Mouse (Mus musculus): ENCODE measurements around the gene Tcl1b1. TPM values are rescaled to one million over a fixed set of nuclear protein-coding genes. Genes with fewer than 3 reads are reported as not detected.
"Not testable (repeated sequence)": the region's sequence is repeated elsewhere in the genome, so short reads cannot be mapped to it uniquely, and the experiment has no call there.

Gene Tcl1b1
- polyA plus RNA-seq, 1 experiment from 2014 or later: not detected

DNA sequence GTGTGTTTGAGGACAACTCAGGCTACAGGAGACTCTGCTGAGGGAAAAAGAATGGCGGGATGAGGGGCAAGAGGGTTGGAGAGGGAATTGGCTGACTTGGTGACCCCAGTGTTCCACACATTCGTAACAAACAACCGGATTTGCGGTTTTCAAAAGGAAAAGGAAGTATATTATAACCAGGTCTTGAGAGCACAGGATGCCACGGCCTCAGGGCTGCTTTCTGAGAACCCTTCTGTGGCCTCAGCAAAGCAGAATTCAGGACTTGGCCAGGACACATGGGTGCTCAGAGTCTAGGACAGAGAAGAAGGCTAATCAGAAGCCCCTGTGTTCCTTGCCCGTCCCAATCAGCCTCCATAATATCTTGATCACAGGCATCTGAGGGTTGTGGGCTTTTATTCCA lies 648 bp upstream of the Tcl1b1 start:
- Histone ChIP-seq H3K4me3 (ENCODE audit: control insufficient read depth in 1 of 2, insufficient read depth in 1 of 2, low read depth in 1 of 2, low read length in 2 of 2) (no peak overlapping the region), H3K4me2 (ENCODE audit: low read length) (no peak overlapping the region), H3K27ac (replicated peaks in 1 of 2; ENCODE audit: control insufficient read depth in 1 of 2, insufficient read depth in 1 of 2, low read depth in 2 of 2, low read length in 2 of 2) (no peak overlapping the region), H3K9me3 (ENCODE audit: control insufficient read depth, low read length) (no peaks in the 10 kb centered on the region), H3K27me3 (ENCODE audit: control insufficient read depth, insufficient read depth, low read length) (no peaks in the 10 kb centered on the region), H3K36me3 (ENCODE audit: control insufficient read depth, insufficient read depth, low read length) (no peaks in the 10 kb centered on the region), H3K4me1 (ENCODE audit: control insufficient read depth in 2 of 2, insufficient read depth in 2 of 2, low read length in 2 of 2) (no peaks in the 10 kb centered on the region), H3K9ac (ENCODE audit: low read length) (no peak overlapping the region)
- WGBS: 77% methylated on average over 6 of the region's 6 CpGs
- no peak for ATAC-seq (ENCODE audit: insufficient number of reproducible peaks, insufficient read depth, low FRiP score, low read depth)

GRCm38 (mm10) chr12:105166734-105167133 lies 7.2 kb downstream of the Tcl1b1 start:
- Histone ChIP-seq H3K9ac (ENCODE audit: low read length) (no peak overlapping the region), H3K27ac (replicated peaks in 1 of 2; ENCODE audit: control insufficient read depth in 1 of 2, insufficient read depth in 1 of 2, low read depth in 2 of 2, low read length in 2 of 2) (no peak overlapping the region), H3K4me2 (ENCODE audit: low read length) (no peak overlapping the region), H3K4me3 (ENCODE audit: control insufficient read depth in 1 of 2, insufficient read depth in 1 of 2, low read depth in 1 of 2, low read length in 2 of 2) (no peak overlapping the region), H3K36me3 (ENCODE audit: control insufficient read depth, insufficient read depth, low read length) (no peaks in the 10 kb centered on the region), H3K9me3 (ENCODE audit: control insufficient read depth, low read length) (no peaks in the 10 kb centered on the region), H3K4me1 (ENCODE audit: control insufficient read depth in 2 of 2, insufficient read depth in 2 of 2, low read length in 2 of 2) (no peaks in the 10 kb centered on the region), H3K27me3 (ENCODE audit: control insufficient read depth, insufficient read depth, low read length) (no peaks in the 10 kb centered on the region)
- no peak for ATAC-seq (ENCODE audit: insufficient number of reproducible peaks, insufficient read depth, low FRiP score, low read depth)
- 51% methylated on average over 3 of the region's 3 CpGs for WGBS

DNA sequence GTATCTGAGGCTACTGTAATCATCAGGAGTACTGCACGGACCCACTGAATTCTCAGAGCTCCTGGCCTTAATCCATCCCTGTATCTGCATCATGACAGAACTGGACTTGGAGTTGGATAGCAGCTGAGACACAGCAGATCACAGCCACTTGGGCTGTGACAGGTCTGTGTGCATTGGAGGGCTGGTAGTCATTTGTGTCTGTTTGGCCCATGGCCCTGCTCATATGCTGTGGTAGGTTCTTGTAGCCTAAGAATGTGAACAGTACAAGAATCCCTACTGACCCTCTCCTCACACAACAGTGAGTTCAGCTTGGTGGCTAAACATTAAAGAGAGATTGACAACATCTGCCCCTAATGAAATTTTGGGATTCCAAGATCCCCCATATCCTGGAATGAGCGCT lies 13.9 kb downstream of the Tcl1b1 start:
- ATAC-seq (ENCODE audit: insufficient number of reproducible peaks, insufficient read depth, low FRiP score, low read depth): no peak
- H3K4me2 ChIP-seq (ENCODE audit: low read length): no peak overlapping the region
- no peaks in the 10 kb centered on the region for H3K36me3 ChIP-seq (ENCODE audit: control insufficient read depth, insufficient read depth, low read length)
- H3K9ac ChIP-seq (ENCODE audit: low read length): no peak overlapping the region
- H3K9me3 ChIP-seq (ENCODE audit: control insufficient read depth, low read length): no peaks in the 10 kb centered on the region
- no peak overlapping the region for H3K4me3 ChIP-seq (ENCODE audit: control insufficient read depth in 1 of 2, insufficient read depth in 1 of 2, low read depth in 1 of 2, low read length in 2 of 2)
- no peak overlapping the region for H3K27ac ChIP-seq (replicated peaks in 1 of 2; ENCODE audit: control insufficient read depth in 1 of 2, insufficient read depth in 1 of 2, low read depth in 2 of 2, low read length in 2 of 2)
- no peaks in the 10 kb centered on the region for H3K4me1 ChIP-seq (ENCODE audit: control insufficient read depth in 2 of 2, insufficient read depth in 2 of 2, low read length in 2 of 2)
- WGBS: 62% methylated on average over 2 of the region's 2 CpGs
- no peaks in the 10 kb centered on the region for H3K27me3 ChIP-seq (ENCODE audit: control insufficient read depth, insufficient read depth, low read length)

- not testable (repeated sequence) for H3K4me2 ChIP-seq (ENCODE audit: low read length); H3K27ac ChIP-seq (replicated peaks in 1 of 2; ENCODE audit: control insufficient read depth in 1 of 2, insufficient read depth in 1 of 2, low read depth in 2 of 2, low read length in 2 of 2); H3K9ac ChIP-seq (ENCODE audit: low read length); H3K4me3 ChIP-seq (ENCODE audit: control insufficient read depth in 1 of 2, insufficient read depth in 1 of 2, low read depth in 1 of 2, low read length in 2 of 2); H3K4me1 ChIP-seq (ENCODE audit: control insufficient read depth in 2 of 2, insufficient read depth in 2 of 2, low read length in 2 of 2); H3K9me3 ChIP-seq (ENCODE audit: control insufficient read depth, low read length); H3K27me3 ChIP-seq (ENCODE audit: control insufficient read depth, insufficient read depth, low read length); H3K36me3 ChIP-seq (ENCODE audit: control insufficient read depth, insufficient read depth, low read length); ATAC-seq (ENCODE audit: insufficient number of reproducible peaks, insufficient read depth, low FRiP score, low read depth)
- WGBS: 32% methylated on average over 2 of the region's 2 CpGs
These were observed 14.8 kb downstream of the Tcl1b1 start for GRCm38 (mm10) chr12:105174318-105174717.

GRCm38 (mm10) chr12:105176044-105176443 lies 16.6 kb downstream of the Tcl1b1 start, which contains the start of gene Tcl1b5:
Gene Tcl1b5, plus strand, starts transcription at chr12:105176344.
- ATAC-seq (ENCODE audit: insufficient number of reproducible peaks, insufficient read depth, low FRiP score, low read depth); H3K4me1 ChIP-seq (ENCODE audit: control insufficient read depth in 2 of 2, insufficient read depth in 2 of 2, low read length in 2 of 2); H3K9me3 ChIP-seq (ENCODE audit: control insufficient read depth, low read length); H3K9ac ChIP-seq (ENCODE audit: low read length); H3K4me2 ChIP-seq (ENCODE audit: low read length); H3K27me3 ChIP-seq (ENCODE audit: control insufficient read depth, insufficient read depth, low read length); H3K36me3 ChIP-seq (ENCODE audit: control insufficient read depth, insufficient read depth, low read length); H3K4me3 ChIP-seq (ENCODE audit: control insufficient read depth in 1 of 2, insufficient read depth in 1 of 2, low read depth in 1 of 2, low read length in 2 of 2); H3K27ac ChIP-seq (replicated peaks in 1 of 2; ENCODE audit: control insufficient read depth in 1 of 2, insufficient read depth in 1 of 2, low read depth in 2 of 2, low read length in 2 of 2): not testable (repeated sequence)
- 64% methylated on average over 3 of the region's 3 CpGs for WGBS

GRCm38 (mm10) chr12:105181040-105181644 lies 21.7 kb downstream of the Tcl1b1 start:
- WGBS: 73% methylated on average over 4 of the region's 4 CpGs
- not testable (repeated sequence) for H3K4me2 ChIP-seq (ENCODE audit: low read length); H3K9ac ChIP-seq (ENCODE audit: low read length); H3K27me3 ChIP-seq (ENCODE audit: control insufficient read depth, insufficient read depth, low read length); H3K36me3 ChIP-seq (ENCODE audit: control insufficient read depth, insufficient read depth, low read length); H3K4me3 ChIP-seq (ENCODE audit: control insufficient read depth in 1 of 2, insufficient read depth in 1 of 2, low read depth in 1 of 2, low read length in 2 of 2); H3K9me3 ChIP-seq (ENCODE audit: control insufficient read depth, low read length); ATAC-seq (ENCODE audit: insufficient number of reproducible peaks, insufficient read depth, low FRiP score, low read depth); H3K27ac ChIP-seq (replicated peaks in 1 of 2; ENCODE audit: control insufficient read depth in 1 of 2, insufficient read depth in 1 of 2, low read depth in 2 of 2, low read length in 2 of 2); H3K4me1 ChIP-seq (ENCODE audit: control insufficient read depth in 2 of 2, insufficient read depth in 2 of 2, low read length in 2 of 2)

GRCm38 (mm10) chr12:105188980-105189379 lies 29.5 kb downstream of the Tcl1b1 start:
- not testable (repeated sequence) for H3K4me1 ChIP-seq (ENCODE audit: control insufficient read depth in 2 of 2, insufficient read depth in 2 of 2, low read length in 2 of 2); H3K36me3 ChIP-seq (ENCODE audit: control insufficient read depth, insufficient read depth, low read length); H3K27ac ChIP-seq (replicated peaks in 1 of 2; ENCODE audit: control insufficient read depth in 1 of 2, insufficient read depth in 1 of 2, low read depth in 2 of 2, low read length in 2 of 2); H3K9me3 ChIP-seq (ENCODE audit: control insufficient read depth, low read length); H3K4me3 ChIP-seq (ENCODE audit: control insufficient read depth in 1 of 2, insufficient read depth in 1 of 2, low read depth in 1 of 2, low read length in 2 of 2); ATAC-seq (ENCODE audit: insufficient number of reproducible peaks, insufficient read depth, low FRiP score, low read depth); H3K4me2 ChIP-seq (ENCODE audit: low read length); H3K9ac ChIP-seq (ENCODE audit: low read length); H3K27me3 ChIP-seq (ENCODE audit: control insufficient read depth, insufficient read depth, low read length)
- 42% methylated on average over 2 of the region's 2 CpGs for WGBS

DNA sequence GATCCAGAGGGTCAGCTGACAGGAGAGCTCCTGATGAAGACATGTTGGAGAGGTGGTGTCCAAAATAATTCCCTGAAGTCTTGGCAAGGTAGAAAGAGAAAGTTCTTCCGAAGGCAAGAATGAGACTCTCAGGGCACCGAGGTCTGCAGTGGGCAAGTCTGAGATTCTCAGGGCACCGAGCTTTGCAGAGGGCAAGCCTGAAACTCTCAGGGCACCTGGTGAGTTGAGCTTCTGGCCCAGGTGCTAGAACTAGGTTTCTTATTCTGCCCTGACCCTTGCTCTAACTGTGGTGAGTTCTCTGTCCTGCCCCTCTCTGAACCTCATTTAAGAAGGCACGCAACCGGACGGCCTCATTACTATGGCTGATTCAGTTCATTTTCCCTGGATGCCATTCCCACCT lies 31.3 kb downstream of the Tcl1b1 start, which contains the start of gene Tcl1b3:
Gene Tcl1b3 (plus strand): TSS at position 301 of the 400 bp plus-strand sequence.
- not testable (repeated sequence) for H3K4me2 ChIP-seq (ENCODE audit: low read length); H3K4me1 ChIP-seq (ENCODE audit: control insufficient read depth in 2 of 2, insufficient read depth in 2 of 2, low read length in 2 of 2); H3K4me3 ChIP-seq (ENCODE audit: control insufficient read depth in 1 of 2, insufficient read depth in 1 of 2, low read depth in 1 of 2, low read length in 2 of 2); H3K27me3 ChIP-seq (ENCODE audit: control insufficient read depth, insufficient read depth, low read length); H3K9me3 ChIP-seq (ENCODE audit: control insufficient read depth, low read length); H3K36me3 ChIP-seq (ENCODE audit: control insufficient read depth, insufficient read depth, low read length); H3K27ac ChIP-seq (replicated peaks in 1 of 2; ENCODE audit: control insufficient read depth in 1 of 2, insufficient read depth in 1 of 2, low read depth in 2 of 2, low read length in 2 of 2); H3K9ac ChIP-seq (ENCODE audit: low read length); ATAC-seq (ENCODE audit: insufficient number of reproducible peaks, insufficient read depth, low FRiP score, low read depth)
- 87% methylated on average over 6 of the region's 6 CpGs for WGBS

Data from heart, embryonic 14.5 days (tissue).